Mouse (Mus musculus) adrenal gland, postnatal 10 days (tissue): ENCODE results near the gene Lyg1. TPM values are rescaled to one million over a fixed set of nuclear protein-coding genes. Genes with fewer than 3 reads are reported as not detected.
A peak's percentile ranks its signal among the peaks of the same experiment; 100 is the strongest.

Experiments
- DNase-seq: peaks from one replicate; pipeline ENCODE4 v3.0.0; 2021; ENCODE audit warnings: mixed read lengths
- total RNA-seq, 2 experiments: library from RNA; stranded (reverse); gene quantifications; 2 replicates each; pipeline ENCODE4 v1.2.3; 2021

The Lyg1 gene
- total RNA-seq, 2 experiments from 2014 or later = not detected

GRCm38 (mm10) chr1:37948906-37949305, 8.7 kb downstream of the Lyg1 start:
- DNase-seq = no peak

- peak; percentile 71 for DNase-seq
Observed at GRCm38 (mm10) chr1:37931806-37932205, 25.8 kb downstream of the Lyg1 start.

- no peak for DNase-seq
Observed at GRCm38 (mm10) chr1:37925971-37926370, 31.6 kb downstream of the Lyg1 start.

DNA sequence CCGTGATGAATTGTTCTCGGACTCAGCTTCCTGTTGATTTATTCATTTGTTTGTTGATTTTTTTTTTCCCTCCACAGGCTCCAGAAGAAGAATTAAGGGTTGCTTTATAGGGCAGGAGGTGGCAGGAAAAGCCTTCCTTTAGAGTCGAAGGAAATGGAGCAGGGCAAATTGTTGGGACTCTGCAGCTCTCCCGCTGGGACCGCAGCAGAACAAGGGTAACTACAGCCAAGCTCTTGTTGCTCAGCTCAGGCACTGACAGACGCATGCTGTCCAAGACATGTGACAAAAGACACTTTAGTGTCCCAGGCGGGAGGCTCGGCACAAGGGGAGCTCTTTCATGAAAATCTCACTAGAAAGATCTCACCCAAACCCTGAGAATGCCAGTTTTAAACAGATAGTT, 35.0 kb downstream of the Lyg1 start:
- DNase-seq = no peak

GRCm38 (mm10) chr1:37918096-37918495, 39.5 kb downstream of the Lyg1 start:
- no peak for DNase-seq

DNA sequence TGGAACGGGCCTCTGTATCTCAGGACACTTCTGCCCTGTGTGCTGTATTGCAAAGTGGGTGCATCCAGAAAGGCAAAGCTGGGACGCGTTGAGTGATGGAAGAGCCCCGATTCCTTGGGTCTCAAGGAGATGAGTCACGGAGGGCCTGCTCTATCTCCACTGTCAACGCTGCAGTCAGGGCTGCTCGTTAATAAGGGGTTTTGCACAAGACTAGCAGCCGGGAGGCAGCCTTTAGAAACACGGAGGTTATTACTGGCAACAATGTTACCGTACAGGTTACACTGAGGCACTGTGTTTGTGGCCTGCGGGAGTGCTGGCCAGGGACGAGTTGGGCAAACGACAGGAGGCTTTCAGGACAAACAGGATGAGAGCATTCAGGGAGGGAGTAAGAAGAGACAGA, 39.9 kb downstream of the Lyg1 start:
- DNase-seq = no peak

- DNase-seq = no peak
Observed at GRCm38 (mm10) chr1:37916393-37916792, 41.2 kb downstream of the Lyg1 start, which contains the start of gene Lyg2. TSS of gene Lyg2 (minus strand) at chr1:37916493.

DNA sequence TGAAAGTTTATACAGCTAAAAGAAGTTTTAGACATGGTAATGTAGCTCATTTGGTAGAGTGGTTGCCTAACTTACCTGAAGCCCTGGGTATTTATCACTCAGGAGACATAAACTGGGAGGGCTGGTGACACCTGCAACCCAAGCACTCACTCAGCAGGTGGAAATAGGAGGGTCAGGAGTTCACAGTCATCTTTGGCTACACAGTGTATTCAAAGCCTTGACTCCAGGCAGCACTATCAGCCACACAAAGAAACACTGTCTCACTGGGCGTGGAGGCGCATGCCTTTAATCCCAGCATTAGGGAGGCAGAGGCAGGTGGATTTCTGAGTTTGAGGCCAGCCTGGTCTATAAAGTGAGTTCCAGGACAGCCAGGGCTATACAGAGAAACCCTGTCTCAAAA, 44.8 kb downstream of the Lyg1 start:
- no peak for DNase-seq

GRCm38 (mm10) chr1:37903178-37903577, 54.4 kb downstream of the Lyg1 start:
- DNase-seq = peak; percentile 52

GRCm38 (mm10) chr1:37900288-37900687, 57.3 kb downstream of the Lyg1 start:
- no peak for DNase-seq

DNA sequence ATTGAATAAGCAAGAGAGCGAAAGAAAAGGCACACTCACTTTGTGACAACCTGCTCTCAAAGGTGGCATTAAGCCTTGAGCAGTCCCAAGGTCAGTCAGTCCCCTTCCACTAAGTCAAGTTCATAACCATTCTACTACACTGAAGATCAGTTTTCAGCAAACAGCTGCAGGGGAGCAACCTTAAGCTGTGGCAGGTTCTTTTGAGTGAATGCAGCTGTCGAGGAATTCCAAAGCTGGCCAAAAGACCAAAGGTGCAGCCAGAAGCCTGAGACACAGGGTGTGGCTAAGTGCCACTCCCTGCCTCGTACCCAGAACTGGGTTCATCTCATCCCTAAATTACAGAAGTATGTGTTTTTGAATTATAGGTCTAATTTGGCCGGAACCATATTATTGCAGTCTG, 57.7 kb downstream of the Lyg1 start:
- DNase-seq = no peak

Other genes with a start within 250 kb of the Lyg1 start
- 1 to 10 TPM; 2.9 TPM for gene 2010300C02Rik, start 237.7 kb downstream of the Lyg1 start, total RNA-seq
- 1 to 10 TPM; 3.9 to 4.7 TPM for gene Tsga10, start 91.3 kb downstream of the Lyg1 start, total RNA-seq
- gene Lipt1, start 86.0 kb downstream of the Lyg1 start, total RNA-seq = 10 to 100 TPM; 17.8 to 22.2 TPM
- 10 to 100 TPM; 11.1 to 14.8 TPM for gene Mitd1, start 67.3 kb downstream of the Lyg1 start, total RNA-seq
- gene Mrpl30, start 67.3 kb downstream of the Lyg1 start, total RNA-seq = 100 to 1,000 TPM; 339 to 374 TPM
- not detected for gene Lyg2, start 41.3 kb downstream of the Lyg1 start, total RNA-seq
- gene Txndc9, start 40.1 kb upstream of the Lyg1 start, total RNA-seq = 10 to 100 TPM; 71.0 to 72.7 TPM
- 10 to 100 TPM; 35.5 to 38.2 TPM for gene Eif5b, start 40.3 kb upstream of the Lyg1 start, total RNA-seq
- 10 to 100 TPM; 25.4 to 29.8 TPM for gene Rev1, start 172.0 kb upstream of the Lyg1 start, total RNA-seq